Mouse (Mus musculus): Measurements from ENCODE around the gene Nxt2. TPM values are rescaled to one million over a fixed set of nuclear protein-coding genes. Genes with fewer than 3 reads are reported as not detected.
A peak's percentile ranks its signal among the peaks of the same experiment; 100 is the strongest.
"Not testable (repeated sequence)": the region's sequence is repeated elsewhere in the genome, so short reads cannot be mapped to it uniquely, and the experiment has no call there.

Gene Nxt2
- 10 to 100 TPM; 14.3 to 18.6 (median 16.6) TPM for total RNA-seq (2022)

GRCm38 (mm10) chrX:142226542-142226941, at the start of gene Nxt2:
Gene Nxt2 (plus strand): TSS chrX:142226770.
- DNase-seq: no peak

- no peak for DNase-seq
Observed at GRCm38 (mm10) chrX:142176981-142177380, 49.6 kb upstream of the Nxt2 start.

DNA sequence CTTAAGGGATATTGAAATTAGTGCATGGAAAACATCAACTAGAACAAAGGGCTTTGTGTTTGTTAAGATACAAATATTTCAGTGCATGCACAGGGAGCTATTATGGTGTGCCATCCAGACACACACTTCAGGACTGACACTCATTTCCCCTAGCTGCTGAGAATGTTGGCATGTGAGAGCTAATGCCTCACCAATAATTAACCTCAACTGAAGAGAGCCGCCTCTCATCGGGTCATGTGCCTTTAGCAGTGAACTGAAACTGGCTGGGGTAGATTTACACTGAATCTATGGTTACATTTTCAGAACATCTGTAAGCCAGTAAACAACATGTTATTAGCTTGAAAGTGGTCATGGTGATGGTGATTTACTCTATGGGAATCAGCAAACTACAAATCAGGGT, 44.5 kb upstream of the Nxt2 start:
- no peak for DNase-seq

DNA sequence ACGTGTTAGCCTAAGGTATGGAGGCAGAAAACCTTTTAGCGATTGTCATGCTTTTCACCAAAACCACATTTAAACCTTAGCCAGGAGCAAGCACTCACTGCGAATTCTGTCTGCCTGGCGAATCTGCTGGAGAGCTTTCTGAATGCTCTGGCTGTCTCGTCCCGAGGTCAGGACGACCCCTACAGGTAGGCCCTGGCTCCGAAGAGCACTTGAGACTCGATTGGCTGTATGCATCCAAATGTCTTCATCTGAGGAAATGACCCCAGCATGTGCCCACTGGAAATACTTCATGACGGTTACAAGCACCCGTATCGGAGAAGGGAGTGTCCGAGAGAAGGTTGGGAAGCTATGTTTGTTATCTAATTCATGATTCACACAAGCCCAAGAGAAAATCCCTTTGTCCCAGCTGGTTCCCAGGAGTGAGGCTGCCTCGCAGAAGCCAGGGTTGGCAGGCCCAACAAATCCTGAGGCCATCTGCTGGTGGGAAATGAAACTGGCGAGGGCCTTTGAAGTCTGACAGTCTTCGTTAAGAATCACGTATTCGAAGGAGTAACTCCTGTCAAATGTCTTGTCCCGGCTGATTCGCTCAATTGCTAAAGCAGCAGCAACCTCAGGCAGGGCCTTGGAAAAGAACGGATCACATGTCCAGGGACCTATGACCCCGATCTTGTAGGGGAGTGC, 37.4 kb upstream of the Nxt2 start:
- peak; percentile 15 for DNase-seq

DNA sequence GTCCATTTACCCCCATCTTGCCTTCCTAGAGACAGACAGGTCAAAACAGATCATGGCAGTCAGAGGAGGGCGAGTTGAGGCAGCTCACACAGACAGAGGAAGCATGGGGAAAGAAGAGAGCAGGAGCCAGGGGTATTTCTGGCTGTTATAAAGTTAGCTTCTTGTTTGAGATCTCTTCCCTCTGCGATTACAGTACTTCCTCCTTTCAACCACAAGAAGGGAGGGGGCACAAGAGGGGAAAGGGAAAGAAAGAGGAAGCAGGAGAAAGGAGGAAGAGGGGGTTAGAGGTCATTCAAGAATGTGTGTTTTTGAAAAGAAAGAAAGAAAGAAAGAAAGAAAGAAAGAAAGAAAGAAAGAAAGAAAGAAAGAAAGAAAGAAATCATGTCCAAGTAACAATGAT, 36.2 kb upstream of the Nxt2 start:
- DNase-seq: no peak

GRCm38 (mm10) chrX:142194420-142194819, 32.1 kb upstream of the Nxt2 start:
- DNase-seq: no peak

GRCm38 (mm10) chrX:142195551-142195950, 31.0 kb upstream of the Nxt2 start:
- no peak for DNase-seq

DNA sequence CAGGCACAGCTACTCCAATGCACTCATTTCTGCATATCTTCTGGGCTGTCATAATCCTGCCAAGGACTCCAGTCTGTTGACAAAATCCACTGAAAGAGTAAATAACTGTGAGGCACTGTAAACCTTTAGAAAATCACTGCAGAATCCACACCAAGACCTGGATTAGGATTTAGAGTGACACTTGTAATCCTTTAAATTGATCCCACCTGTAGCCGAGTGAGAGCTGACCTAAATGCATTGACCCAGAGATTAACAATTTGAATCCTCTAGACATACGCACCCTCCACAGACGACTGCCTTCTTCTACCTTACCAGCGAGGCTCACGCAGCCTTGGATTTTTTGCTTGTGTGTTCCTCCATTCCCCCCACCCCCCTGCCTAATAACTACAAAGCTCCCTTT, 29.7 kb upstream of the Nxt2 start, which contains the start of gene Gucy2f:
TSS of gene Gucy2f (minus strand) at position 101 of the 400 bp plus-strand sequence.
- no peak for DNase-seq

DNA sequence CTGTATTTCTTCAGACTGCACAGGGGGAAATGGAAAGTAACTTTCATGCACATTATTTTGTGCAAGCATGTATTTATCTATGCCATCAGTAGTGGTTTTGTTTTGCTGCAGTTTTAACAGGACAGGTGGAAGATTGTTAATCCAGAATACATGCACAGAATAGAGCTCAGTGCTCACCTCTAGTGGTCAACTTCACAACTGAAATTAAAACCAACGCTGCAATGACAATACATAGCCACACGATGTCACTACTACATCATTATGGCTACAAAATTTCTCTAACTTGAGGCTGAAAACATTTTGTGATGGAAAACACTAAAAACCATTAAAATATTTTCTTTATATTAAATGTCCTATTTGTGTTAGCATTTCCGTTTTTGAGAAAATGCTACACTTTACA, 26.3 kb upstream of the Nxt2 start:
- no peak for DNase-seq

DNA sequence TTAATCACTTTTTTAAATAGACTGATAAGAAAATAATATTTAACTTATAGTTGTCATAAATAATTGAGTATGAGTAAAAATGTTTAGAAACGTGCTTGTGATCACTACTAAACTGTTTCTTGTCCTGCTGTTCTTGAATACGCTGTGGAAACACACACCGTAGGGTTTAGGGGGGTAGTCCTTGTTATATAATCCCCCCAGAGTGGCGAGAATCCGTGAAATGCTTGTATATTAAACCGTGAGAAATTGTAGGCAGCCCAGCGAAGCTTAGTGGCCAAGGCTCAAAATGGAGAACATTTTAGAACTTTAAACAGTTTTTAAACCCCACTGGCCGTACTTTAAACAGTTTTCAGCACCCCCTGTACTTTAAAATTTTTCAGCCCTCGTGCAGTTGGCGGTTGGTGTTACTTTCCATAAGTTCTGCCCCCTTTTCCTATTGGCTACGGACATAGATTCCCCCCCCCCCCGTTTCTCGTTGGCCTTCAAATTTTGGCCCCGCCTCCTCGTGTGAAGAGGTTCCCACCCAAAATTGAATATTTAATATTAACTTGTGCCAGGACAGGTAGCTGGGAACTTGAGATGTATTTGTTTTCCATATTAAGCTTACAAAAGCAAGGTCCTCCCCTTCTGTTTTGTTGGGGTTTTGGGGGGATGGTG, 956 bp downstream of the Nxt2 start:
- DNase-seq: peak; percentile 7

- peak; percentile 56 for DNase-seq
Observed at GRCm38 (mm10) chrX:142228055-142228768, 1.6 kb downstream of the Nxt2 start.

DNA sequence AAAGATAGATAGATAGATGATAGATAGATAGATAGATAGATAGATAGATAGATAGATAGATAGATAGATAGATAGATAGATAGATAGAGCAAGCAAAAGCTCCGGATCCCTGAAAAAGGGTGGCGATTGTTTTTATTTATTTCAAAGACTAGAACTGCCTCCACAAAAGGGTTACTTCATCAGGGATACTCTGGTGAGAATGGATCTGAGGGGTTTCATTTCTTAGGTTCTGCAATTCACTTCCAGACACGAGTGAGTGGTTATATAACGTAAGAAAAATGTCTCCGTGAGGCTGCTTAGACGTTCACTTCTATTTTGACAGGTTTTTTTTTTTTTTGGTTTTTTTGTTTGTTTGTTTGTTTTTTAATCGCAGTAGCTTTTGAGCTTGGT, 2.2 kb downstream of the Nxt2 start:
- no peak for DNase-seq

- not testable (repeated sequence) for DNase-seq
Observed at GRCm38 (mm10) chrX:142236146-142236545, 9.6 kb downstream of the Nxt2 start.

DNA sequence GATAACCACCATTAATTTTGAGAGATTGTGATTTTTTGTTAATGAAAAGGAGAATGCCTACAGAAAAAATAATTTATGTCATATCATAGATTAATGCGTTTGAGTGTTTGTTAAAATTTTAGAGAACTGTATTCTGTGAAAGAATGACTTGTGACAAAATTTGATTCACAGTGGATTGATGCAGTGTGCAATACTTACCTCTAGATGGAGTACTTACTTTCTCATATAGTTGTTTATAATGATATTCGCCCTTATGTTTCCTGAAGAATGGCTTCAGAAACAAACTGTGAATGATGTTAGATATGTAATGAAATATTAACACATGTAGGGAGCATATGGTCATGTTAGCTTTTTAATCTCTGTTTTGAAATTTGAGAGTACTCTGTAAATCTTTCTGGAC, 10.5 kb downstream of the Nxt2 start:
- no peak for DNase-seq

DNA sequence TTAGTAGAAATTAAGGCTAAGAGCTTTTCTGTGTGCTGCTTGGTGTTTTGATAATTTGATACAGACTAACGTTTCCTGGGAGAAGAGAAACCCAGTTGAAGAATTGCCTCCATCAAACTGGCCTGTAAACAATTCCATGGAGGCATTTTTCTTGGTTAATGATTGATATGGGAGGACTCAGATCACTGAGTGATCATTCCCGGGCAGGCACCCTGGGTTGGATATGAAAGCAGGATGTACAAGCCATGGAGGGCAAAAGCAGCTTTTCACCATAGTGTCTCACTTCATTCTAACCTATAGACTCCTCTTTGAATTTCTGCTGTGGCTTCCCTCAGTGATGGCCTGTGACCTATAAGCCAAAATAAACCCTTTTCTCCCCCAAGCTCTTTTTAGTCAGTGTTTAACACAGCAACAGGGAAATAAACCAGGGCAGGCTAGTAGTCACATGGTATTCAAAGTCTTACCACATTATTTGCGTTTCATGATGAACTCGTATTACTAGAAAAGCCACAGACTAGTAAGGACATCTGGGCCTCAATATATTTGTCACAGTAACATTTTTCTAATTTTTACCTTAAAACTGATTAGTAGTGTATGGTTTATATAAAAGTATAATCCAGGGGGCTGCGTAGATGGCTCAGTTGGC, 19.2 kb downstream of the Nxt2 start:
- no peak for DNase-seq

GRCm38 (mm10) chrX:142250008-142250736, 23.6 kb downstream of the Nxt2 start:
- no peak for DNase-seq

- DNase-seq: no peak
Observed at GRCm38 (mm10) chrX:142276031-142276430, 49.5 kb downstream of the Nxt2 start.

- DNase-seq: no peak
Observed at GRCm38 (mm10) chrX:142276573-142276972, 50.0 kb downstream of the Nxt2 start.

GRCm38 (mm10) chrX:142285905-142286304, 59.3 kb downstream of the Nxt2 start:
- DNase-seq: no peak
